Mouse (Mus musculus) adrenal gland, adult 2 months (tissue): ENCODE measurements around the gene 1810010D01Rik. TPM values are rescaled to one million over a fixed set of nuclear protein-coding genes. Genes with fewer than 3 reads are reported as not detected.

Experiments used
- DNase-seq: peaks from one replicate; pipeline ENCODE4 v3.0.0; 2021
- polyA plus RNA-seq: library from polyadenylated mRNA; depleted of rRNA; stranded (reverse); fragments of >200 nt; gene quantifications from 2 replicates; pipeline ENCODE4 v1.2.3, GENCODE M21; 2012; rRNA removed
- total RNA-seq, 2 experiments: library from RNA; stranded (reverse); gene quantifications; 2 replicates each; pipeline ENCODE4 v1.2.3; 2021

Gene 1810010D01Rik
- total and polyA plus RNA-seq, 3 experiments = 0.48 to 1.1 TPM; not detected in 1

GRCm38 (mm10) chr7:145176750-145177589, 30.9 kb downstream of the 1810010D01Rik start:
- DNase-seq = no peak

- DNase-seq = no peak
Observed at GRCm38 (mm10) chr7:145173563-145173962, 34.4 kb downstream of the 1810010D01Rik start.

- DNase-seq = no peak
Observed at GRCm38 (mm10) chr7:145173116-145173515, 34.8 kb downstream of the 1810010D01Rik start.

GRCm38 (mm10) chr7:145169703-145170102, 38.2 kb downstream of the 1810010D01Rik start:
- DNase-seq = no peak

- DNase-seq = no peak
Observed at GRCm38 (mm10) chr7:145159283-145160240, 48.4 kb downstream of the 1810010D01Rik start.

Other genes starting within 250 kb of the 1810010D01Rik start
- gene Tpcn2, start 75.9 kb upstream of the 1810010D01Rik start, total RNA-seq = 10 to 100 TPM; 11.2 to 12.5 TPM
- 14.5 and 17.9 TPM in 2 replicates for gene Tpcn2, start 75.9 kb upstream of the 1810010D01Rik start, polyA plus RNA-seq
- 1 to 10 TPM; 1.2 to 2.8 TPM for gene Mrgprf, start 92.7 kb upstream of the 1810010D01Rik start, total RNA-seq
- gene Mrgprf, start 92.7 kb upstream of the 1810010D01Rik start, polyA plus RNA-seq = 6.9 and 8.4 TPM in 2 replicates
- not detected for gene Mrgprd, start 106.7 kb upstream of the 1810010D01Rik start, total RNA-seq
- gene Mrgprd, start 106.7 kb upstream of the 1810010D01Rik start, polyA plus RNA-seq = not detected in 2 replicates